Mouse (Mus musculus) heart, embryonic 11.5 days (tissue): ENCODE results near the gene Csf2rb. TPM values are rescaled to one million over a fixed set of nuclear protein-coding genes. Genes with fewer than 3 reads are reported as not detected.

ENCODE experiments used
- ATAC-seq: fragments of 200-750 bp; cut with Nextera tagmentation; replicated peaks from 2 replicates; pipeline ENCODE4 v1.8.0; 2017; ENCODE audit warnings: moderate library complexity; ENCODE audit not compliant: insufficient number of reproducible peaks, low FRiP score, low TSS enrichment
- H3K27ac ChIP-seq: fragments of 300-500 bp; sonication (generic); 2 replicates; pipeline ENCODE4 v1.5.1; 2014; ENCODE audit warnings: mild to moderate bottlenecking, low read depth, low read length
- H3K27me3 ChIP-seq: fragments of 300-500 bp; sonication (generic); 2 replicates; pipeline ENCODE4 v1.6.1; 2014; ENCODE audit warnings: mild to moderate bottlenecking, low read length, mixed read lengths; ENCODE audit not compliant: control insufficient read depth, insufficient read depth
- H3K36me3 ChIP-seq: fragments of 300-500 bp; sonication (generic); 2 replicates; pipeline ENCODE4 v1.6.1; 2014; ENCODE audit warnings: mild to moderate bottlenecking, low read length, moderate library complexity, mixed read lengths; ENCODE audit not compliant: control insufficient read depth, insufficient read depth
- H3K4me1 ChIP-seq: fragments of 300-500 bp; sonication (generic); 2 replicates; pipeline ENCODE4 v1.6.1; 2014; ENCODE audit warnings: low read length; ENCODE audit not compliant: control insufficient read depth, insufficient read depth
- H3K4me2 ChIP-seq: fragments of 300-500 bp; sonication (generic); 2 replicates; pipeline ENCODE4 v1.6.1; 2014; ENCODE audit warnings: mild to moderate bottlenecking, moderate library complexity
- H3K4me3 ChIP-seq: fragments of 300-500 bp; sonication (generic); 2 replicates; pipeline ENCODE4 v1.5.1; 2014; ENCODE audit warnings: low read depth, low read length
- H3K9ac ChIP-seq: fragments of 300-500 bp; sonication (generic); 2 replicates; pipeline ENCODE4 v1.6.1; 2014; ENCODE audit warnings: mild to moderate bottlenecking, low read depth, low read length, moderate library complexity
- H3K9me3 ChIP-seq: fragments of 300-500 bp; sonication (generic); replicated peaks from 2 replicates; pipeline ENCODE4 v1.6.1; 2016; ENCODE audit warnings: low read length; ENCODE audit not compliant: control insufficient read depth
- WGBS: fragments of 180-500 bp; shearing (Covaris S2); extraction: QIAGEN DNeasy Blood & Tissue Kit; methylation state at CpG from one replicate; pipeline ENCODE4 v1.1.7; 2014; ENCODE audit not compliant: insufficient replicate concordance; 5-methylcytosine and 5-hydroxymethylcytosine counted together
- microRNA-seq: library from miRNA; unstranded; fragments of <30 nt; microRNA quantifications from one replicate; pipeline ENCODE4, GENCODE M21; 2016; ENCODE audit warnings: borderline number of aligned reads
- polyA plus RNA-seq: library from polyadenylated mRNA; unstranded; fragments of >200 nt; fragmentation: Nextera tagmentation; extraction: Ambion mirVana; gene quantifications from 2 replicates; pipeline ENCODE4 v1.2.1, GENCODE M21; 2014

Gene Csf2rb
- polyA plus RNA-seq, 1 experiment from 2014 or later: 6.6 TPM

DNA sequence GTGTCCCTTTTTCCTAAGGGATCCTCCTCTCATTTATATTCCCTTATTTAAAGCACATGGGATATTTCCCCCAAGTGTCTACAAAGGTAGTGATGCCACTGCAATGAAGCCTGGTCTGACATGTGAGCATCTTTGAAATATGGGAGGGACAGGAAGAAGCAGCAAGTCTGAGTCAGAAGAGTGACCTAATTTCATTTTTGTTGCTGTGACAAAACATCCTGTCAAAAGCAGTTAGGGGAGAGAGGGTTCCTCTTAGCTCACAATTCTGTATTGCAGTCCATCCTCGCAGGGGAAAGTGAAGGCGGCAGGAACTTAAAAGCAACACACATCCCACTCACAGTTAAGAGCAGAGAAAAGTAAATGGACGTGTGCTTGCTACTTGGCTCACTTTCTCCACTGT, 65.3 kb downstream of the Csf2rb start:
- ATAC-seq: no peak
- no peaks in the 10 kb centered on the region for H3K36me3 ChIP-seq
- H3K9ac ChIP-seq: no peak overlapping the region
- H3K4me2 ChIP-seq: no peak overlapping the region
- no peaks in the 10 kb centered on the region for H3K4me1 ChIP-seq
- H3K27me3 ChIP-seq: peaks cover 5% of the 10 kb centered on the region; the same call in 1 of the 2 replicates
- no peaks in the 10 kb centered on the region for H3K9me3 ChIP-seq
- 69% methylated on average over 3 of the region's 3 CpGs for WGBS
- H3K4me3 ChIP-seq: no peak overlapping the region
- no peak overlapping the region for H3K27ac ChIP-seq

DNA sequence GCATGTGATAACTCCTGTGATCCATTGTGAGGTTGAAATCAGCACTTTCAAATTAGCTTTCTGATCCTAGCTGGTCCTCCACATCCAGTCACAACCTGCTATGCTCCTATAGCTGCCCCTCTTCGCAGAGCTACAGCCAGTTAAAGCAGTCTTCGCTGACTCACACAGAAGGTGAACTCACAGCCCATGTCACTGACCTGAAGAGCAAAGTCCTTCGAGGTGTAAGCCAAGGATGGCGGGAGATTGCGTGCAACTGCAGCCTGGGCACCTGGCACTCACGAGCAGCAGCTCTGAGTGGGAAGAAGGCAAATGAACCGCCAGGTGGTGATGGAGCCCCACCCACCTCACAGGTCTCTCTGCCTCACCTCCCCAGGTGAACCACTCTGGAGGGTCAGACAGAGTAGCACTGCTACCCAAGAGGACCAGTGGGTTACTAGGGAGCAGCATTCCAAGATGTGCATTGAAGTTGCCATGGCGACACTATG, 70.0 kb downstream of the Csf2rb start, which contains the start of gene Tex33:
Gene Tex33, minus strand, starts transcription at position 435 of the 485 bp plus-strand sequence.
- no peak for ATAC-seq
- Histone ChIP-seq H3K9ac (no peak within 1 kb of the TSS), H3K27me3 (no peaks in the 10 kb centered on the region), H3K4me2 (no peak within 1 kb of the TSS), H3K36me3 (no peaks in the 10 kb centered on the region), H3K4me1 (no peaks in the 10 kb centered on the region), H3K9me3 (no peaks in the 10 kb centered on the region), H3K4me3 (no peak within 1 kb of the TSS), H3K27ac (no peak within 1 kb of the TSS)
- WGBS: 78% methylated on average over 8 of the region's 8 CpGs

DNA sequence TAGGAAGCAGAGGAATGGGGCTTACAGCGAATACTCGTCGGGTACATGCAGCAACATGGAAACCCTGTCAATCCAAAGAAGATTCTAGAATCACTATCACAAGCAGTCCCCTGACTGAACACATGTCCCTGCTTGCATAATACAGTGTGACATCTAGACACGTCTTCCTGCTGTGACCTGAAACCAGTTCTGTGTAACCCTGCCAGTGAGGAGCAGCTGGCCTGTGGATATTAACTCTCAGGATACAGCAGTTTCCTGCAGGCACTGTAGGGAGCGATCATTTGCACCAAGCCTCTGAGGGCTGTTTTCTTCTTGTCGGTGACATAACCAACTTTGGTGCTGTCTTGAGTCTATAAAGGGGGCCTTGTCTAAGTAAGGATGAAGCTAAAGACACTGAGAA, 75.8 kb downstream of the Csf2rb start:
- 74% methylated on average over 6 of the region's 6 CpGs for WGBS
- no peak overlapping the region for H3K27ac ChIP-seq
- no peak for ATAC-seq
- no peaks in the 10 kb centered on the region for H3K9me3 ChIP-seq
- no peak overlapping the region for H3K4me3 ChIP-seq
- H3K36me3 ChIP-seq: no peaks in the 10 kb centered on the region
- H3K4me2 ChIP-seq: no peak overlapping the region
- no peak overlapping the region; the same call in 1 of the 2 replicates for H3K9ac ChIP-seq
- H3K27me3 ChIP-seq: no peaks in the 10 kb centered on the region
- H3K4me1 ChIP-seq: peaks cover 22% of the 10 kb centered on the region

DNA sequence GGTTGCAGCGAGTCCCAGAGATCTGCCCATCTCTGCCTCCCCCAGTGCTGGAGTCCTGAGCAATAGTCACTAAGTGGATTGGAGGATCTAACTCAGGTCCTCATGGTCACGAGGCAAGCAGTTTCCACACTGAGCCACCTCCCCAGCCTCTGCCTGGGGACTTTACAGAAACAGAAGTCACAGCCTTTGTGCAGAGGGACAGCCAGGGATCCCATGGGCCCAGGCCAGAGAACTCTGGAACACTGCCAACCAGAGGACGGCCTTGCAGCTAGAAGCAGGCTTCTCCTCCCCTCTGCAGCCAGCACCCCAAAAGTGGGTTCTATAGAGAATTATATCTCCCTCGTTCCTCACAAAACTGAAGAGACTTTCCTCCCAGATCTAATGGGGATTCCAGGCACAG, 76.4 kb downstream of the Csf2rb start:
- H3K4me2 ChIP-seq: no peak overlapping the region
- ATAC-seq: no peak

DNA sequence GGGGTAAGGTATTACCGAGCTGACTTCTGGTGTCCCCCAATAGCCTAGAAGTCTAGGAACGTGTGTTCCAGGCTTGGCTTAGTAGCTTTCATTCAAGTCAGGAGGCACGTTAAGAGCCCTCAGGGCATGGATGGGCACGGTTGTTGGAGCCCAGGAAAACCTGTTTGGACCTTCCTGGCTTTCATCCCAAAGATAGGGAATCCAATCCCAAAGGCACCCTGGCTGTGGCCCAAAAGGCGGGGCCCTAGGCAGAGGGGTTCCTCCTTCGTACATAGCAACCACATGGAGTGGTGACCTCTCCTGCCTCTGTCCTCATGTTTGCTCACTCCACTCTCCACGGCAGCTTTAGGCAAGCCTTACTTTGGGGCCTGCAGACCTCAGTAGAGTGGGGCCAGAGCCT, 76.9 kb downstream of the Csf2rb start:
- Histone ChIP-seq H3K4me1 (peaks cover 22% of the 10 kb centered on the region), H3K9ac (no peak overlapping the region), H3K27ac (no peak overlapping the region), H3K9me3 (no peaks in the 10 kb centered on the region), H3K4me2 (no peak overlapping the region), H3K27me3 (no peaks in the 10 kb centered on the region), H3K4me3 (no peak overlapping the region), H3K36me3 (no peaks in the 10 kb centered on the region)
- WGBS: 73% methylated on average over 7 of the region's 7 CpGs
- no peak for ATAC-seq

More for the DNA sequence above, 76.4 kb downstream of the Csf2rb start:
- H3K4me3 ChIP-seq: no peak overlapping the region
- 57% methylated on average over 4 of the region's 4 CpGs for WGBS
- H3K9me3 ChIP-seq: no peaks in the 10 kb centered on the region
- H3K4me1 ChIP-seq: peaks cover 22% of the 10 kb centered on the region
- no peaks in the 10 kb centered on the region for H3K36me3 ChIP-seq
- no peak overlapping the region for H3K9ac ChIP-seq
- no peaks in the 10 kb centered on the region for H3K27me3 ChIP-seq
- H3K27ac ChIP-seq: no peak overlapping the region

DNA sequence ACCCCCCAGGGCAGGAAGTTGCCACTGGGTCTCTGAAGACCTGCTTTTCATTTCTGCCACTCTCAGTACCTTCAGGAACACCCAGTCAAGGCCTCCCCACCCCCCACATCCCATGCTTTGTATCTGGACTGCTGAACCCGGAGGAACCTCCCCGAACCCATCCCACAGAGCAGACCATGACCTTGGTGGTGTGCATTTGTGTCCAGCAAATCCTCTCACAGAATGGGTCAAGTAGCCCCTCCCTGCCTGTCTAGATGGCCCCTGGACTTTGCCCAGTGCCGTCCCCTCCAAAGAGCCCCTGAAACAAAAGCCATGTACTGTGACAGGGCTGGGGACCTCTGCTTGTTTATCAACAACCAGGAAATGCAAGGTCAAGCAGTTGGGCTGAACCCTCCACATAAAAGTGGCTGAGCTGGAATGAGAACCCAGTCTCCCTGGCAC, 77.8 kb downstream of the Csf2rb start:
- 47% methylated on average over 3 of the region's 3 CpGs for WGBS
- Histone ChIP-seq H3K36me3 (no peaks in the 10 kb centered on the region), H3K4me2 (0 out of 2 replicates have a peak overlapping the region, but pooled peaks have one; percentile 6), H3K4me1 (peaks cover 22% of the 10 kb centered on the region), H3K27me3 (no peaks in the 10 kb centered on the region), H3K27ac (peak overlapping the region; percentile 24; the same call in 1 of the 2 replicates), H3K4me3 (no peak overlapping the region), H3K9ac (0 out of 2 replicates have a peak overlapping the region, but pooled peaks have one; percentile 39), H3K9me3 (no peaks in the 10 kb centered on the region)
- ATAC-seq: no peak

Small RNA genes within 50 kb of the gene (microRNA-seq; reads per million reads assigned to microRNA genes)
- gene Mir7676-1 (not detected), gene Mir7676-2 (not detected)

Other genes with a start within 250 kb of the Csf2rb start
- gene Cacng2, start 205.7 kb upstream of the Csf2rb start, polyA plus RNA-seq: 0.06 and 0.10 TPM in 2 replicates
- 42.1 and 48.2 TPM in 2 replicates for gene Ift27, start 151.6 kb upstream of the Csf2rb start, polyA plus RNA-seq
- 0.31 and 0.50 TPM in 2 replicates for gene Pvalb, start 119.4 kb upstream of the Csf2rb start, polyA plus RNA-seq
- 17.6 and 27.3 TPM in 2 replicates for gene Ncf4, start 81.0 kb upstream of the Csf2rb start, polyA plus RNA-seq
- gene Csf2rb2, start 20.0 kb upstream of the Csf2rb start, polyA plus RNA-seq: 0.80 and 1.00 TPM in 2 replicates
- not detected in 2 replicates for gene Tex33, start 70.2 kb downstream of the Csf2rb start, polyA plus RNA-seq
- 9.6 and 13.5 TPM in 2 replicates for gene Tst, start 80.2 kb downstream of the Csf2rb start, polyA plus RNA-seq
- gene Mpst, start 80.7 kb downstream of the Csf2rb start, polyA plus RNA-seq: 1.1 and 1.6 TPM in 2 replicates
- 16.8 and 21.3 TPM in 2 replicates for gene Kctd17, start 102.8 kb downstream of the Csf2rb start, polyA plus RNA-seq
- gene Tmprss6, start 142.9 kb downstream of the Csf2rb start, polyA plus RNA-seq: 0.64 TPM in 1 of 2 replicates, not detected in the other
- not detected in 2 replicates for gene Il2rb, start 169.5 kb downstream of the Csf2rb start, polyA plus RNA-seq
- gene C1qtnf6, start 205.7 kb downstream of the Csf2rb start, polyA plus RNA-seq: 36.3 and 37.0 TPM in 2 replicates
- gene Sstr3, start 218.9 kb downstream of the Csf2rb start, polyA plus RNA-seq: 0.04 and 0.38 TPM in 2 replicates
- 3.4 and 9.2 TPM in 2 replicates for gene Rac2, start 247.0 kb downstream of the Csf2rb start, polyA plus RNA-seq